Mouse (Mus musculus) left cerebral cortex, postnatal 36 days (tissue): ENCODE measurements around the gene Nemf. TPM values are rescaled to one million over a fixed set of nuclear protein-coding genes. Genes with fewer than 3 reads are reported as not detected.

Experiments
- DNase-seq, 2 experiments: peaks; one replicate each; pipeline ENCODE4 v3.0.0; 2021 to 2022; ENCODE audit warnings: low spot score in 2 of 2, mixed read lengths in 1 of 2
- intact Hi-C: fragments of 180-260 bp; cut with DNase I; formaldehyde crosslinking; loops from one replicate; pipeline ENCODE4 v1.15.1; 2025
- total RNA-seq, 2 experiments: library from RNA; stranded (reverse); gene quantifications; 2 replicates each; pipeline ENCODE4 v1.2.3; 2021

Gene Nemf
- total RNA-seq, 2 experiments from 2014 or later, result 35.9 to 53.2 TPM

- no peak for DNase-seq
- intact Hi-C loops, result no loop called here
These were observed 24.8 kb downstream of the Nemf start for GRCm38 (mm10) chr12:69332147-69332546.

GRCm38 (mm10) chr12:69331187-69331586 is 25.8 kb downstream of the Nemf start:
- no peak for DNase-seq
- intact Hi-C loops, result no loop called here

GRCm38 (mm10) chr12:69318431-69318830 is 38.5 kb downstream of the Nemf start:
- no peak for DNase-seq
- intact Hi-C loops, result no loop called here

GRCm38 (mm10) chr12:69309659-69310058 is 47.3 kb downstream of the Nemf start:
- intact Hi-C loops, result no loop called here

GRCm38 (mm10) chr12:69306333-69306732 is 50.6 kb downstream of the Nemf start:
- no peak for DNase-seq
- intact Hi-C loops, result no loop called here

More at GRCm38 (mm10) chr12:69309659-69310058, 47.3 kb downstream of the Nemf start:
- no peak for DNase-seq

GRCm38 (mm10) chr12:69304051-69304450 is 52.9 kb downstream of the Nemf start:
- DNase-seq, result no peak
- intact Hi-C loops, result no loop called here

- intact Hi-C loops, result no loop called here
- no peak for DNase-seq
These were observed 54.8 kb downstream of the Nemf start for GRCm38 (mm10) chr12:69302171-69302570.

- intact Hi-C loops, result no loop called here
- no peak for DNase-seq
These were observed 56.6 kb downstream of the Nemf start for GRCm38 (mm10) chr12:69300391-69300790.

GRCm38 (mm10) chr12:69299831-69300230 is 57.1 kb downstream of the Nemf start:
- intact Hi-C loops, result loop anchor here (5.0 kb wide), 2 partner anchors 58 to 103 kb away; partner anchors contain the start of genes Dnaaf2, Gm49383 and Klhdc1
- no peak for DNase-seq

GRCm38 (mm10) chr12:69299231-69299630 is 57.7 kb downstream of the Nemf start:
- intact Hi-C loops, result loop anchor here (5.0 kb wide), 2 partner anchors 57 to 102 kb away; partner anchors contain the start of genes Dnaaf2, Gm49383 and Klhdc1

GRCm38 (mm10) chr12:69298281-69298680 is 58.7 kb downstream of the Nemf start:
- intact Hi-C loops, result loop anchor here (5.0 kb wide), 2 partner anchors 56 to 101 kb away; partner anchors contain the start of genes Dnaaf2, Gm49383 and Klhdc1
- no peak for DNase-seq

More at GRCm38 (mm10) chr12:69299231-69299630, 57.7 kb downstream of the Nemf start:
- no peak for DNase-seq

- intact Hi-C loops, result loop anchor here (5.0 kb wide), 2 partner anchors 55 to 100 kb away; partner anchors contain the start of genes Dnaaf2, Gm49383 and Klhdc1
- DNase-seq, result no peak
These were observed 59.4 kb downstream of the Nemf start for GRCm38 (mm10) chr12:69297411-69298150.

- DNase-seq, result peak; percentile 91 to 92
- intact Hi-C loops, result loop anchor here (5.0 kb wide), 2 partner anchors 54 to 99 kb away; partner anchors contain the start of genes Dnaaf2, Gm49383 and Klhdc1
These were observed 60.2 kb downstream of the Nemf start, which contains the start of gene Klhdc2 for GRCm38 (mm10) chr12:69296511-69297410. Klhdc2 (plus strand) TSS chr12:69296681.

- intact Hi-C loops, result loop anchor here (5.0 kb wide), 2 partner anchors 53 to 98 kb away; partner anchors contain the start of genes Dnaaf2, Gm49383 and Klhdc1
- DNase-seq, result no peak
These were observed 61.3 kb downstream of the Nemf start for GRCm38 (mm10) chr12:69295651-69296050.

- intact Hi-C loops, result loop anchor here (5.0 kb wide), 2 partner anchors 53 to 98 kb away; partner anchors contain the start of genes Dnaaf2, Gm49383 and Klhdc1
- DNase-seq, result no peak
These were observed 62.0 kb downstream of the Nemf start for GRCm38 (mm10) chr12:69294936-69295335.

GRCm38 (mm10) chr12:69293815-69294214 is 63.1 kb downstream of the Nemf start:
- no peak for DNase-seq
- intact Hi-C loops, result no loop called here

- intact Hi-C loops, result no loop called here
- DNase-seq, result no peak
These were observed 64.6 kb downstream of the Nemf start for GRCm38 (mm10) chr12:69292401-69292800.

- DNase-seq, result no peak
- intact Hi-C loops, result no loop called here
These were observed 68.3 kb downstream of the Nemf start for GRCm38 (mm10) chr12:69288699-69289098.

GRCm38 (mm10) chr12:69287535-69287934 is 69.4 kb downstream of the Nemf start:
- intact Hi-C loops, result no loop called here
- DNase-seq, result no peak

- DNase-seq, result no peak
- intact Hi-C loops, result no loop called here
These were observed 73.8 kb downstream of the Nemf start for GRCm38 (mm10) chr12:69283146-69283545.
